Mouse (Mus musculus) Muller cell, postnatal 12 days (primary cell): Measurements from ENCODE around the gene Frmd5.
"Not testable (repeated sequence)": the region's sequence is repeated elsewhere in the genome, so short reads cannot be mapped to it uniquely, and the experiment has no call there.

Experiments used
- DNase-seq: peaks from one replicate; pipeline ENCODE4 v3.0.0-alpha.2; 2015; ENCODE audit errors: inconsistent ontology term

Gene Frmd5

GRCm38 (mm10) chr2:121575741-121576201, 231.1 kb downstream of the Frmd5 start:
- DNase-seq = peak; percentile 24

DNA sequence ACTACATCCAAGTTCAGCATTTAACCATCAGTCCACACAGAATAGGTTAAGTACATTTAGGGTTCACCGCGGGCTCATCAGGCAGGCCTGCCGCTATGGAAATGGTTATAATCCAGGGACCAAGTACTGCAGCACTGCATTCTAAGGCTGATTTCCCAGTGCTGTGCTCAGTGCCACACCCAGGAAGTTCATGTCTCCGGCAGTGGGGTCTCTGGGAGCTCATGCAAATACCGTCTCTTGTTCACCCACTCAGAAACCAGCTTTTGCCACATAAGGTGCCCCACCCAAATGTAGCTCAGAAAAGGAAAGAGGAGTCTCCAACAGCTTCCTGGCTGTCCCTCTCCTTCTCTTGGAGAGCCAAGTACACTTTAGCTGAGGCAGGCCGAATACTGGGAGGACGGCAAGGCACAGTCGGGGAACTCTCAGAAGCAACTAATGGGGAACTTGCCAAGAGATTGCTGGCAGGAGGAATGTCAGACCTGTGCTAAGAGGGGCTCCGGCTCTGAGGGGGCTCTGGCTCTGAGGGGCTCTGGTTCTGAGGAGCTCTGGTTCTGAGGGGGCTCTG, 232.7 kb downstream of the Frmd5 start:
- DNase-seq = no peak

DNA sequence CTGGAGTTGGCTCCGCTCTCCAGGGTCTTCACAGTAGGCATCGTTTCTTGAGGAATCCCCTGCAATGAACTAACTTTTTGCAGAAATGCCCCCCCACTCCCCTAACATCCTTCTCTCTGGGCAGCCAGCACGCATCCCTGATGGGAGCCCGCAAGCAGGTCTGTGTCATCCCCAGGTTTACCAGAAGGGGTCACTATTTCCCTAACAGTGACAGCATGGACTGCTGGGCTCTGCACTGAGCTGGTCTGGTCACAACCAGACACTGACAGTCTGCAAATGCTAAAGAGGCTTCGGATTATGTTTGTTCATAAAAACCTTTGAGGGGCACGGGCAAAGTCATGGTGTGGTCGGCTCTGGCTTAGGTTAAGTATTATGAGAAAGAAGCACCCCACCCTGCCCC, 235.1 kb downstream of the Frmd5 start:
- DNase-seq = peak; percentile 72

- no peak for DNase-seq
Observed at GRCm38 (mm10) chr2:121570999-121571655, 235.8 kb downstream of the Frmd5 start.

- DNase-seq = no peak
Observed at GRCm38 (mm10) chr2:121570049-121570448, 236.8 kb downstream of the Frmd5 start.

DNA sequence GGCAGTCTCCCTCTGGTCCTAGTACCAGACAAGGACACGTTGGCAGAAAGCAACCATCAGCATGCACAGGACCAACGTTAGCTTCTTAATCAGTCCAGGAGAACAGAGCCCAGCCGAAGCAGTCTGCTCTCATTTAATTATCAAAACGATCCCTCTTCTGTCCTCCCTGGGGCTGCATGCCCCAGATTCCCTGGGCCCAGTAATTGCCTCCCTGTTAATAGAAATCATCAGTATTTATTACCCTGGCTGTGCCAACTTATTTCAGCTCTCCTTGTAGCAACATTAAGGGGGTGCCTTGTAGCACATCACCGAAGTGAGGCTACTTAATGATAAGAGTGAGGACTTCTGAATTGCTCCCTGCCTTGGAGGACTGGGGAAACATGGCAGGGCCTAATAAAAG, 241.0 kb downstream of the Frmd5 start:
- peak; percentile 8 for DNase-seq

DNA sequence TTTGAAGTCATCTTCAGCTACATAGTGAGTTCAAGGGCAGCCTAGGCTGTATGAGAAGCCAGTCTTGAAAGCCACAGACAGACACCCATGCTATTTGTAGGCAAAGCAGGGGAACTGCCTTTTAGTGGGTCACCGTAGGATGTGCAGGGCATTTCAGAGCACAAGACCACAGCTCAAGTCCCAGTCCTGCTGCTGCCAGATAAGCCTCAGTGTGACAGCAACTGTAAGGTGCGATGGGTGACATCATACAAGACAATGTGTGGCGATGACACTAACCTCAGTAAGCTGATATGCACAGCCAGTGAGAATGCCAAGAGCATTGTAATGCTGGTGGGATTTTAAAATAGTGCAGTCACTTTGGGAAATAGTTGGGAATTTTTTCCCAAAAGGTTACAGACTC, 243.8 kb downstream of the Frmd5 start:
- no peak for DNase-seq

GRCm38 (mm10) chr2:121551271-121551670, 255.6 kb downstream of the Frmd5 start:
- peak; percentile 8 for DNase-seq

DNA sequence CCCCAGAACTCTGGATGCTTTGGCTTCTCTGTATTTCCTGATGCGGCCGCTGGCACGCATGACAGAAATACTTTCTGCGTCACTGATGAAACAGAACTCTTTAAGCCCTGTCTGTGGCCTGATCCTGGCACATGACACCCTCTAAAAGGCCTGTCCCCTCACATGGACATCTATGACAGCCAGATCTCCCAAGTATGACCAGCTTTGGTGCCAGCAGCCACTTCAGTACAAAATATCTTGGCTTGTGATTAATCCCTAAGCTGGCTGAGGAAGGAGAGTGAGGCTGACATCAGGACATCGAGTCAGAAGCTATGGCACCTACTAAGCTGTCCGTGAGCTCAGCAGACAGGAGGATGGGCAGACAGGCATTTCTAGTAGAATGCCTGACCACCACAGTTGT, 257.3 kb downstream of the Frmd5 start:
- DNase-seq = no peak

GRCm38 (mm10) chr2:121544829-121545228, 262.1 kb downstream of the Frmd5 start:
- DNase-seq = no peak

DNA sequence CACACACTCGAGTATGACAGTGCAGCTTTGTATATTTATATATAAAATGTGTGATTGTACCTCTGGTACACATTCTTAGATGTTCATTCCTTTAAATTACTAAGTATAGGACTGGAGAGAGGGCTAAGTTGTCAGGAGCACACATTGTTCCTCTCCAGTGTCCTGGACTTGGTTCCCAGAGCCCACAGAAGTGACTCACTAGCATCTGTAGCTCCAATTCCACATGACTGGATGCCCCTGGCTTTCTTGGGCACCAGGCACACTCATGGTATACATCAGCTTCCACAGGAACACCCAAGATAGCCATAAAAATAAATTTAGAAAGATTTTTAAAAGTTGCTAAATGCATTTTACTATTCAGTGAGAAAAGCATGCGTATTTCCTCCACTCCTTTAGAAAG, 281.8 kb downstream of the Frmd5 start:
- no peak for DNase-seq

GRCm38 (mm10) chr2:121522830-121523229, 284.1 kb downstream of the Frmd5 start:
- not testable (repeated sequence) for DNase-seq

GRCm38 (mm10) chr2:121522006-121522405, 284.9 kb downstream of the Frmd5 start:
- no peak for DNase-seq

- DNase-seq = not testable (repeated sequence)
Observed at GRCm38 (mm10) chr2:121518711-121519110, 288.2 kb downstream of the Frmd5 start.

- no peak for DNase-seq
Observed at GRCm38 (mm10) chr2:121518106-121518505, 288.8 kb downstream of the Frmd5 start.

DNA sequence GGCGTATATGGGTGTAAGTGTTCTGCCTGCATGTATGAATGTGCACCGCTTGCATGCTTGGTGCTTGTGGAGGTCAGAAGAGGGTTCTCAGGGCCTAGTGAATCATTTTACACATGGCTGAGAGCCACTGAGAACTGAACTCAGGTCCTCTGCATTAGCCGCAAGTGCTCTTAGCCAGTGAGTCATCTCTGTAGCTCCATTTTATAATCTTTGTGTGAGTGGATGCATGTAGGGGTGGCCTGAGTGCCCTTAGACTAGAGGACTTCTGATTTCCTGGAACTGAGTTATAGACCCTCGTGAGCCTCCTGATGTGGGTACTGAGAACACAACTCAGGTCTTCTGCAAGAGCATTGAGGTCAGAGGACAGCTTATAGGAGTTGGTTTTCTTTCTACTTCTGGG, 292.7 kb downstream of the Frmd5 start:
- no peak for DNase-seq

GRCm38 (mm10) chr2:121512991-121513765, 293.7 kb downstream of the Frmd5 start:
- not testable (repeated sequence) for DNase-seq

DNA sequence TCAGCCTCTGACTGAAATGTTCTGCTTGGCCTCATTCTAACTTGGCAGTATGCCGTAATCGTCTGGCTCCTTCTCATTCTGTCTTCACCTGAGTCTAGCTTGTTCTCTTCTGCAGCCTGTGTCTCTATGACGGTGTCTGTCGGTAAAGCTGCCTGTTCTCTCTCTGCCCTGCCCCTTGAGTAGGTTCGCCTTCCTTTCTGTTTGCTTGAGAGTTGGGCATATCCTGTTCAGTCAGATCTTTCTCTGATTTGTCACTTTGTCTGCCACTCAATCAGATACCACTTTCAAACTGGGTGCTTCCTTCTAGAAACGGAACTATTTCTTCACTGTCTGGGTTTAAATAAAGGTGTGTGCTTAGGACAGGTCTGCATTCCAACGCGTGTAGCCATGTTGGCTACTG, 295.5 kb downstream of the Frmd5 start:
- DNase-seq = no peak

- peak; percentile 51 for DNase-seq
Observed at GRCm38 (mm10) chr2:121509584-121509983, 297.3 kb downstream of the Frmd5 start.

GRCm38 (mm10) chr2:121507951-121508330, 298.9 kb downstream of the Frmd5 start:
- DNase-seq = no peak

DNA sequence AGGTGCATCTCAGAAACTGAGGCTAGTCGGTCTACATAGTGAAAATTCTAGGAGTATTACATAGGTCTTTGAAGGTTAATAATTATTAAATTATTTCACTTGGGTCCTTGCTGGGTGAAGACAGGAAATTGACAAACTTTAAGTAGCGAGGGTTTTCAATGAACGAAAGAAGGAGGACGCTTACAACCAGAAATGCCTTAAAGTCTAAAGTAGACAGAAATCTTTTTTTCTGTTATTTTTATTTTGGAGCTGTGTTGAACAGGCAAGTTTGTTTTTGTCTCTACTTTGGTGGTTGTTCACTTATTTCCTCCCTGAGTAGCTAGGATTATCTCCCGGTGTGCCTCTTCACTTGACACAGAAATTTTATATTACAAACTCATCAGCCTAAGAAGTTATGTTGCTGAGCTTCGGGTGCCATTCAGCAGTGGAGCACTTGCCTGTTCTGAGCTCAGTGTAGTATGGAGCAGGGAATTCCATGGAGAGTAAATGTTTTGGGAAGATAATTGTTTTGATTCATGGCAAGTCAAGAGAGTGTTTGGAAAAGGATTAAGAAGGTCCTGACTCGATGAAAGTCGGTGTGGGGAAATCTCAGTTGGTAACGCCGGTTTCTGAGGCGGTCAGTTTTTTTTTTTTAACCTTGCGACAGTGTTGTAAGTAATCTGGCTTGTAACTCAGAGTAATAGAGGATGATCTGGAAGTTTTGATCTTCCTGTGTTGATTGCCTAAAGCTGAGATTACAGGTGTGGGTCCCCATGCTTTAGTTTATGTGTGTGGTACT, 299.5 kb downstream of the Frmd5 start:
- peak; percentile 11 for DNase-seq
